Mouse (Mus musculus): ENCODE data around the gene Bcat2. TPM values are rescaled to one million over a fixed set of nuclear protein-coding genes. Genes with fewer than 3 reads are reported as not detected.

Bcat2 gene
- polyA plus RNA-seq, 1 experiment, result 173 TPM

DNA sequence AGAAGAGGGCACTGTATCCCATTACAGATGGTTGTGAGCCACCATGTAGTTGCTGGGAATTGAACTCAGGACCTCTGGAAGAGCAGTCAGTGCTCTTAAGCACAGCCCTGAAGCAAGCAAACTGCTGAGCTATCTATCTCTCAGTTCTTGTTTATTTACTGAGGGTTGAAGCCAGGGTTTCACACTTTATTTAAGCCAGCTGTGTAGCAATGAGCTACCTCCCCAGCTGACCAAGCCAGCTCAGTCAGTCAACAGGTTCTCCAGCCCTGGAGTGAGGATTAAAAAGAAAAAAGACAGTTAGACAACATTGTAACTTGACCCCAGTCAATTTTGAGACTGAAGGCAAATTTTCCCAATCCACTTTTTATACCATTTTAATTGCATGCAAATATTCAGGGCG is 34.3 kb upstream of the Bcat2 start:
- Histone ChIP-seq H3K4me3 (ENCODE audit: control insufficient read depth, insufficient read depth, low read length) (no peak overlapping the region), H3K27me3 (ENCODE audit: control insufficient read depth, insufficient read depth, low read length) (no peaks in the 10 kb centered on the region), H3K27ac (ENCODE audit: control insufficient read depth, insufficient read depth, low read length) (no peak overlapping the region), H3K36me3 (ENCODE audit: control insufficient read depth, insufficient read depth, low read length) (no peaks in the 10 kb centered on the region), H3K4me1 (replicated peaks; ENCODE audit: control insufficient read depth, insufficient read depth, low read length) (peaks cover 9% of the 10 kb centered on the region)
- no peak for DNase-seq
- TF ChIP-seq CTCF (IDR thresholded peaks at IDR 0.05; ENCODE audit: borderline replicate concordance, control insufficient read depth, extremely low read depth, insufficient read depth, low read length, poor library complexity) (no peak), POLR2A (IDR thresholded peaks at IDR 0.05; ENCODE audit: control insufficient read depth, extremely low read depth, insufficient read depth, low read length, poor library complexity) (no peak)
- 97% methylated on average over 1 of the region's 1 CpGs for WGBS

DNA sequence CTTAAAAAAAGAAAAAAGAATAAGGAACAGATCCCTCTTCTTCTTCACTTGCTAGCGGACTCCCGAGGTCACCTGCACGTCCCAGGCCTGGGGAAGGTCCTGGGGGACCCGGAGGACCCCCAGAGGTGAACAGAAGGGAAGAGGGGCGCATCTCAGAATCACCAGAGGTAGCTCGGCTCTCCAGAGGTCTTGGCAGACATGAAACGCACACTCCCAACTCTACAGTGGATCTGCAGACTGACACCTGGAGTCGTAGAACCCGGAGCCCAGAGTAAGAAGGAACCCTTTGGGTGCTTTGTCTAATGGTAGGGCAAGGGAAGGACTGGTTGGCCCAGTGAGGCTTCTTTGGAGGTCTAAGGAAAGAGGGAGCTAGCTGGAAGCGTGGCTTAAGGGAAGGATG is 32.4 kb upstream of the Bcat2 start:
- no peak for DNase-seq
- 91% methylated on average over 10 of the region's 10 CpGs for WGBS
- peaks cover 11% of the 10 kb centered on the region for H3K4me1 ChIP-seq (replicated peaks; ENCODE audit: control insufficient read depth, insufficient read depth, low read length)
- H3K27ac ChIP-seq (ENCODE audit: control insufficient read depth, insufficient read depth, low read length), result no peak overlapping the region
- H3K36me3 ChIP-seq (ENCODE audit: control insufficient read depth, insufficient read depth, low read length), result no peaks in the 10 kb centered on the region
- H3K27me3 ChIP-seq (ENCODE audit: control insufficient read depth, insufficient read depth, low read length), result no peaks in the 10 kb centered on the region
- no peak for TF ChIP-seq POLR2A (IDR thresholded peaks at IDR 0.05; ENCODE audit: control insufficient read depth, extremely low read depth, insufficient read depth, low read length, poor library complexity)
- TF ChIP-seq CTCF (IDR thresholded peaks at IDR 0.05; ENCODE audit: borderline replicate concordance, control insufficient read depth, extremely low read depth, insufficient read depth, low read length, poor library complexity), result no peak
- no peak overlapping the region for H3K4me3 ChIP-seq (ENCODE audit: control insufficient read depth, insufficient read depth, low read length)

DNA sequence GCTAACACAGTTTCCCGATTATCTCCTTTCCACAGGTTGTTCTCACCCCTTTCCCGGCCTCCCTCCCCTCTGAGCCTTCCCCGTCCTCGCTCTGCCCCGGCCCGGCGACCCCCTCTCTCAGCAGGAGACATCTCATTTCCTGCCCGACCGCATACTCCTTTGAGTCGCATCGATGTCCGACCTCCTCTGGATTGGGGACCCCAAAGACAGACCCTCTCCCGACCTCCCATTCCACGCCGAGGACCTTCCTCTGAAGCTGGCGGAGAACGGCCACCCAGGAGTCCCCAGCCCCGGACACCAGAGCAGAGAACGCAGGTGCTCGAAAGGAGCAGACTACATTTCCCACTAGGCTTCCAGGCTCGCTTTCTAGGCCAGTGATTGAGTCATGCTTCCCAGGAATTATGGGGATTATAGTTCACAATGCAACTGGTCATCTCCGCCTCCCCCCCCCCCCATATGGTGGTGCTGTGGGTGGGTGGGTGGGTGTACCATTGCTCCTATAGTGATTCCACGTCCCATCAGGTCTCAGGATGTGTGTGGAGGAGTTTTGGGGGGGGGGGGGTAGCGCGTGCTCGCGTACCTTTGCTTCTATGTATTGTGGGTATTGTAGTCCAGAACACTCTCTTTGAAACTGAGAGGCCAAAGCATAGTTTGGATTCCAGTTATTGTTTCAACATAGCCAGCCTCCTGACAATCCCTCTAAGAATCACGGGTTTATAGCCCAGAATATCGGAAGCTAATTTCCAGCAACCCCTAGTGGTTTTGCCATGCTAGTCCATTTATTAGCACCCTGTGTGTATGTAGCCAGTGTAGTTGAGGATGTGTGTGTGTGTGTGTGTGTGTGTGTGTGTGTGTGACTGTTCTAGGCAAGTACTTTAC is 31.6 kb upstream of the Bcat2 start:
- DNase-seq, result no peak
- TF ChIP-seq CTCF (IDR thresholded peaks at IDR 0.05; ENCODE audit: borderline replicate concordance, control insufficient read depth, extremely low read depth, insufficient read depth, low read length, poor library complexity) (no peak), POLR2A (IDR thresholded peaks at IDR 0.05; ENCODE audit: control insufficient read depth, extremely low read depth, insufficient read depth, low read length, poor library complexity) (no peak)

DNA sequence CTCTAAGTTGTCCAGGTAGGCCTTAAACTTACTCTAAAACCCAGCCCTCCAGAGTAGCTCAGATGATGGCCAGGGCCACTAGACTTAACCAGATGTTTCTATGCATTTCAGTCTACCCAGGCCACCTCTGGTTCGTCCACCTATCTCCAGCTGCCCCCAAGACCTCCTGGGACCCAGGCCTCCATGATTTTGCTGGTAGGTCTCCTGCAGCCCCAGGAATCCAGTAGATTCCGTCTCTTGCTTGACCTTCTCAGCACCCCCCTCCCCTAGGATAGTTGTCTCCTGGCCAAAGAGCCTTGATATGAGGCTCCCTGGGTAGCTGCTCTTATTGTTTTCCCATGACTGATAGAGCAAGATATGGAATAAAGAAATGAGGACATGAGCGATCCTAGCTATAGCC is 30.9 kb upstream of the Bcat2 start:
- Histone ChIP-seq H3K4me3 (ENCODE audit: control insufficient read depth, insufficient read depth, low read length) (no peak overlapping the region), H3K4me1 (replicated peaks; ENCODE audit: control insufficient read depth, insufficient read depth, low read length) (peaks cover 11% of the 10 kb centered on the region), H3K36me3 (ENCODE audit: control insufficient read depth, insufficient read depth, low read length) (no peaks in the 10 kb centered on the region), H3K27ac (ENCODE audit: control insufficient read depth, insufficient read depth, low read length) (no peak overlapping the region), H3K27me3 (ENCODE audit: control insufficient read depth, insufficient read depth, low read length) (no peaks in the 10 kb centered on the region)
- 98% methylated on average over 3 of the region's 3 CpGs for WGBS
- DNase-seq, result no peak
- TF ChIP-seq CTCF (IDR thresholded peaks at IDR 0.05; ENCODE audit: borderline replicate concordance, control insufficient read depth, extremely low read depth, insufficient read depth, low read length, poor library complexity), result no peak
- no peak for TF ChIP-seq POLR2A (IDR thresholded peaks at IDR 0.05; ENCODE audit: control insufficient read depth, extremely low read depth, insufficient read depth, low read length, poor library complexity)

More for the DNA sequence above, 31.6 kb upstream of the Bcat2 start:
- H3K27ac ChIP-seq (ENCODE audit: control insufficient read depth, insufficient read depth, low read length), result no peak overlapping the region
- H3K27me3 ChIP-seq (ENCODE audit: control insufficient read depth, insufficient read depth, low read length), result no peaks in the 10 kb centered on the region
- peak overlapping the region; percentile 39 for H3K4me3 ChIP-seq (ENCODE audit: control insufficient read depth, insufficient read depth, low read length)
- WGBS, result 19% methylated on average over 29 of the region's 29 CpGs
- no peaks in the 10 kb centered on the region for H3K36me3 ChIP-seq (ENCODE audit: control insufficient read depth, insufficient read depth, low read length)
- peaks cover 11% of the 10 kb centered on the region for H3K4me1 ChIP-seq (replicated peaks; ENCODE audit: control insufficient read depth, insufficient read depth, low read length)

DNA sequence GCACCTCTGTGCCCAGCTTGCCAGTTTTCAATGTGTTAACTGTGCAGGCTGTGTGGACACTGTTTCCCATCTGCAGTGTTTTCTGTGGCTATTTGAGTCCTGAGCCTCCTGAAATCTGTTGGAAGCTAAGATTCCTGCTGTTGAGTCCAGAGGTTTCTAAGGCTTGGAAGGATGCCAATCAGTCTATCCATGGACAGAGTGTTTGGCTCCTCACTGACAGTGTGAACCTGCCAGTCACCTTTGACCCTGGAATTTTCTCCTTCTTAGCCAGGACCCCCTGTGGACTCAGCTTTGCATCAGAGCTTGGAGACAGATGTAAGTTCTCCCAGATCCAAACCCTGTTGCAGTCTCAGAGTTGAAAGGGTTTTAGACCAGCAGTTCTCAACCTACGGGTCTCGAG is 29.7 kb upstream of the Bcat2 start:
- 8% methylated on average over 2 of the region's 2 CpGs for WGBS

DNA sequence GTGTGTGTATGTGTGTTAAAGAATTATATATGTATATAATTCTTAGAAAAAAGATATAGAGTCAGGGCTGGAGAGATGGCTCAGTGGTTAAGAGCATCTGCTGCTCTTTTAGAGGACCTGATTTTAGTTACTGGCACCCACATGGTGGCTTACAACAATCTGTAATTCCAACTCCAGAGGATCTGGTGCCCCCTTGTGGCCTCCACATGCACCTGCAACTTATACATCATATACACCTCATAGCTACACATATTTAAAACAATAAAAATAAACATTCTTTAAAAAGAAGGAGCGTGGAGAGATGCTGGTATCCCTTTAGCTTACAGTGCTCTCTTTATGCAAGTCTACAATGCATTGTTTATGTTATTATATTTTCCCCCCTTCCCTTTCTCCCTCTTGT is 25.4 kb upstream of the Bcat2 start:
- H3K27ac ChIP-seq (ENCODE audit: control insufficient read depth, insufficient read depth, low read length), result no peak overlapping the region
- TF ChIP-seq POLR2A (IDR thresholded peaks at IDR 0.05; ENCODE audit: control insufficient read depth, extremely low read depth, insufficient read depth, low read length, poor library complexity) (no peak), CTCF (IDR thresholded peaks at IDR 0.05; ENCODE audit: borderline replicate concordance, control insufficient read depth, extremely low read depth, insufficient read depth, low read length, poor library complexity) (no peak)
- H3K4me1 ChIP-seq (replicated peaks; ENCODE audit: control insufficient read depth, insufficient read depth, low read length), result peaks cover 8% of the 10 kb centered on the region
- no peak overlapping the region for H3K4me3 ChIP-seq (ENCODE audit: control insufficient read depth, insufficient read depth, low read length)
- no peak for DNase-seq
- no peaks in the 10 kb centered on the region for H3K36me3 ChIP-seq (ENCODE audit: control insufficient read depth, insufficient read depth, low read length)
- 100% methylated on average over 1 of the region's 1 CpGs for WGBS
- H3K27me3 ChIP-seq (ENCODE audit: control insufficient read depth, insufficient read depth, low read length), result no peaks in the 10 kb centered on the region

More for the DNA sequence above, 29.7 kb upstream of the Bcat2 start:
- TF ChIP-seq POLR2A (IDR thresholded peaks at IDR 0.05; ENCODE audit: control insufficient read depth, extremely low read depth, insufficient read depth, low read length, poor library complexity) (no peak), CTCF (IDR thresholded peaks at IDR 0.05; ENCODE audit: borderline replicate concordance, control insufficient read depth, extremely low read depth, insufficient read depth, low read length, poor library complexity) (no peak)
- Histone ChIP-seq H3K27ac (ENCODE audit: control insufficient read depth, insufficient read depth, low read length) (no peak overlapping the region), H3K4me1 (replicated peaks; ENCODE audit: control insufficient read depth, insufficient read depth, low read length) (peaks cover 11% of the 10 kb centered on the region), H3K4me3 (ENCODE audit: control insufficient read depth, insufficient read depth, low read length) (no peak overlapping the region), H3K36me3 (ENCODE audit: control insufficient read depth, insufficient read depth, low read length) (no peaks in the 10 kb centered on the region), H3K27me3 (ENCODE audit: control insufficient read depth, insufficient read depth, low read length) (no peaks in the 10 kb centered on the region)
- no peak for DNase-seq
